Mouse (Mus musculus) kidney, postnatal 4 days (tissue): ENCODE results near the gene Zfp687.
A peak's percentile ranks its signal among the peaks of the same experiment; 100 is the strongest.

Source experiments
- DNase-seq, 2 experiments: peaks; one replicate each; pipeline ENCODE4 v3.0.0; 2021; ENCODE audit warnings: mixed read lengths in 2 of 2

The Zfp687 gene

GRCm38 (mm10) chr3:95016532-95017056 lies 1.3 kb upstream of the Zfp687 start:
- no peak for DNase-seq

DNA sequence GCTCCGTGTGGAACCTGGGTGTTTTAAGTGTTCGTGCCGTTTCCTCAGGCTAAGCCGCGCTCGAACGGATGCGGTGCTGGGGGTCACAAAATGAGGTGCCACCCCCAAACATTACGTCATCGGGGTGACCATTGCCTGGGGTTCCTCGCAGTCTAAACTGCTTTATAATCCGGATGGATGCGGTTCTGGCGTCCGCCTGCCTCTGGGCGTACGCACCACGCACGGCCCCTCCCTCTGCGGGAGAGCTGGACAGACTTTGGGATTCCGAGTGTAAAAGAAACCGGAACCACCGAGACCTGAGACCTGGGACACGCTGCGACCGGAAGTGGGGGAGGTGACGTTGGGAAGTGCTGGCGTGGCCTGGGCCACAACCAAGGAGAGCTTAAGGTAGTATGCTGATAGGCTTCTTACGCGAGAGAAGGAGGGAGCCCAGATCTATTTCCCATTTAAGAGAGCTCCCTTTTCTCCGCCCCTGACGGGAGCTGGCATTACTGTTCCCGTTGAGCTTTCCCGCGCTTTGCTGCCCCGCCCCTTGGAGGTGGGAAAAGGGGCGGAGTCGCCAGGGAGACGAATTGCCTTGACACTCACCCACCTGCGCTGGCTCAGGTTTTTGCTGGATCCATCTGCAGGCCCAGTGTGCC lies 763 bp upstream of the Zfp687 start:
- DNase-seq, result peak; percentile 94 to 96

DNA sequence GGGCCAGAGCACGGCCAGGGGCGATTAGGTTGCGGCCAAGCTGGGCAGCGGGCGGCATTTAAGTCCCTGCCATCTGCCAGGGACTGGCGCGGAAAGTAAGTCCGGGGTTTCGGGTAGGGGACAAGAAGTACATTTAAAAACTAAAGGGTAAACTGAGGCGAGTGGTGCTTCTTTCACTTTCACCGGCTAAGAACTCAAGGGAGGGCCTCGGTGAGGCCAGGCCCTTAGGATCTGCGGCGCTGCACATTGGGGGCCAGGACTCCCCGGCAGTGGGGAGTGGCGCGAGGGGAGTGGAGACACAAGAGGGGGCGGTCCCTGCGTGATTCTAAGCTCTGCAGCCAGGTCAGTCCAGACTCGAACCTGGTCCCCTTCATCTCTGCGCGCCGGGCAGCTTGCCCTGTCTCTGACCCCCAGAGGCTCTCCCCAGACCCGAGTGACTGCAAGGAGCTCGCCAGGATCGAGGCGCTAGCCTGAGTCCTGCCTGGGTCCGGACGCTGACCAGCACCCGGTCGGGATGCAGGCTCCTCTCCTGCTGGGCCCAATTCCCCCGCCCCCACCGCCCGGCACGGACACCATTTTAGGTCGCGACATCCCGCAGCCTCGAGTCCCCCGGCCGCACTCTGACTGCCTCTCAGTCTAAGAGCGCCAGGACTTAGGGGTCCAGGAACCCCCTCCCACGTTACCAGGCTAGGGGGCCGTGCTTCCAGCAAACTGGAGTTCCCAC lies 658 bp downstream of the Zfp687 start:
- DNase-seq, result peak; percentile 75 to 84

GRCm38 (mm10) chr3:95013699-95014427 lies 1.4 kb downstream of the Zfp687 start:
- DNase-seq, result peak; percentile 45 to 63

- no peak for DNase-seq
Measured at GRCm38 (mm10) chr3:95012982-95013381, 2.3 kb downstream of the Zfp687 start.

DNA sequence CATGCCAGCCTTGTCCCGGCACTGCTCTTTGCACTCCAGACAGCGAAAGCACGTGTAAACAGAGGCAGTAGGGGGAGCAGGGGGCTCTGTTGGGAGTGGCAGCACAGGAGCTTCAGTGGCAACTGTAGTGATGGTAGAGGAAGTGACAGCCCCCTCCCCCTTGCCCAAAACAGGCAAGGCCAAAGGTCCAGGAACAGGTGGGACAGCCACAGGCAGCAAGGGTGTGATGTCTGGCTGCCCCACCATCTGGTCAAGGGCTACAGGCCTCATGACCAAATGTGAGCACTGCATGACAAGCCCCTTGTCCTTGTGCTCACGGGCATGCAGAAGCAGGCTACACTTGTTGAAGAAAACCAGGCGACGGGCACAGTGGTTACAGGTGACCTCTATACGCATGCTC lies 4.9 kb downstream of the Zfp687 start:
- no peak for DNase-seq

GRCm38 (mm10) chr3:95007706-95008105 lies 7.5 kb downstream of the Zfp687 start:
- DNase-seq, result no peak

DNA sequence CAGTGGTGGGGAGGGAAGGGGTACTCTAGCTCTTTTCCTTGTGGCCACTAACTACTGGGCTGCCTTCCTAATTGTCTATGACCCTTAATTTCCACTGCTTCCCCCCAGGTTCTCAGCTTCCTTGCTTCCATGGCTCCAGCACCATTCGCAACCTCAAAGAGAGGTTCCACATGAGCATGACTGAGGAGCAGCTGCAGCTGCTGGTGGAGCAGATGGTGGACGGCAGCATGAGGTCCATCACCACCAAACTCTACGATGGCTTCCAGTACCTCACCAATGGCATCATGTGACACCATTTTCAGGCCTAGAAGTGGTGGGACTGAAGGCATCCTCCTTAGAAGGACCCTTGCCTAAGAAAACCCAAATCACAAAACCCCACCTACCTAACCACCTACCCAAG lies 9.6 kb downstream of the Zfp687 start:
- no peak for DNase-seq

- no peak for DNase-seq
Measured at GRCm38 (mm10) chr3:95003273-95003672, 12.0 kb downstream of the Zfp687 start.

GRCm38 (mm10) chr3:95002569-95002968 lies 12.7 kb downstream of the Zfp687 start:
- no peak for DNase-seq

GRCm38 (mm10) chr3:94996946-94997345 lies 18.3 kb downstream of the Zfp687 start:
- peak; percentile 88 for DNase-seq

DNA sequence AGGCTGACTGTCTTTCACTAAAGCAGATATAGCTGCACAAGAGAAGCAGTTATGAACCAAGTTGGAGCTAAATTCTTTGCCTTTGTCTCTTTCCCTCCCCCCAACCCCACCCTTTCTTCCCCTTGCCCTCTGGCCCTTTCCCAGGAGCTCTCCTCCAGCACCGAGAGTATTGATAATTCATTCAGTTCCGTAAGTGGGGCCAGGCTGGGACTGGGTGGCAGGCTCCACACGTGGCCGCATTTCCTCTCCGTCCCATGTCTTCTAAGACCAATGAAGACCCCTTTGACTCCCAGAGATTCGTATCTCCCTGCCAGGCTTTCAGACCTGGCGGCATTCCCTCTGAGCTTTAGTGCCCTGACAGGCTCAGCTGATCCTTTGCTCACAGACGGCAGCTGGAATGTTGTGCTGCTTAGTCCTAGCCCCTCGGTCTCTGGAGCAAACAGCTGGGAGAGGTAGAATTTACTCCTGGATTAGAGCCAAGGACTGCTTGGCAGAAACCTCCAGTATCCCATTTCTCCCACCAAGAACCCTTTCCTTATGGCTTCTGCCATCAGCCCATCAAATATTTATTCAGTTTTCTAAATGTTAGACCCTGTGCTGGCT lies 26.0 kb downstream of the Zfp687 start:
- peak; percentile 24 to 38 for DNase-seq

DNA sequence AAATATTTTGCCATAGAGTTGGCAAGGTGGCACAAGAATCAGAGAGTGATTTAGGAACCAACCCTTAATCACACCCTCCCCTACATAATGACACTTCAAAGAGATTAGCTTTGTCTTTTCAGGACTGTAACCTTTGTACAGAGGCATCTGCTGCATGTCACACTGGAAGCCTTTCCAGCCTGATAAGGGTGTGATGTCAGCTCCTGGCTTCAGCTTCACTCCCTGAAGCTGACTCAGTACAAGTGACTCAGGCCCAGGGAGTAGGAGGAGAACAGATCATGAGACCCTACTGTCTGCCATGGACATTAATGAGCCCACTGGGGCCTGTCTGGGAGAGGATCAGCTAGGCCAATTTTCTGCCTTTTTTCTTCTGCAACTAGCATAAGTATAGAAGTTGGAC lies 27.7 kb downstream of the Zfp687 start:
- peak; percentile 49 to 55 for DNase-seq

DNA sequence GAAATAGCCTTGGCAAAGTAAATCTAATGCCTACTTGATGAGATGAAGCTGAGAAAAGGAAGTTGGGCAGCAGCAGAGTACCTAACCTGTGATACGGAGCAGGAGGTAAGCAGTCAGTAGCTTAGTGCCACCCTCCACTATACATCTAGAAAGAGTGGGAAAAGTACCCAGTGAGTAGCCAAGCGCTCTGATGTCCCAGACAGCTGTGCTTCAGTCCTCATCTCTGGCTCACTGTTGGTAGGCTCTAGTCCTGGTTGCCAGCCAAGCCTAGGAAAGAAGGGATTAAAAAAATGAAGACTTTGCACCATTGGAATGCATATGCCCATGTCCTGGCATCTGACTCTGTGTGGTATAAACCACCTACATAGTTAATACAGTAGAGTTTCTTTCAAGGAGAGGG lies 29.7 kb downstream of the Zfp687 start:
- no peak for DNase-seq

DNA sequence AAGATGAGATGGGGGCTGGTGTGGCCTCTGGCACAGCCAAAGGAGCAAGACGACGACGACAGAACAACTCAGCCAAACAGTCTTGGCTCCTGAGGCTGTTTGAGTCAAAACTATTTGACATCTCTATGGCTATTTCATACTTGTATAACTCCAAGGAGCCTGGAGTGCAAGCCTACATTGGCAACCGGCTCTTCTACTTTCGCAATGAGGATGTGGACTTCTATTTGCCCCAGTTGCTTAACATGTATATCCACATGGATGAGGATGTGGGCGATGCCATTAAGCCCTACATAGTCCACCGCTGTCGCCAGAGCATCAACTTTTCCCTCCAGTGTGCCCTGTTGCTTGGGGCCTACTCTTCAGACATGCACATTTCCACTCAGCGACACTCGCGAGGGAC lies 30.9 kb downstream of the Zfp687 start:
- no peak for DNase-seq

GRCm38 (mm10) chr3:94974528-94975422 lies 40.5 kb downstream of the Zfp687 start, which contains the start of gene Pi4kb:
TSS of gene Pi4kb (plus strand) at chr3:94974731.
- peak; percentile 90 to 92 for DNase-seq

DNA sequence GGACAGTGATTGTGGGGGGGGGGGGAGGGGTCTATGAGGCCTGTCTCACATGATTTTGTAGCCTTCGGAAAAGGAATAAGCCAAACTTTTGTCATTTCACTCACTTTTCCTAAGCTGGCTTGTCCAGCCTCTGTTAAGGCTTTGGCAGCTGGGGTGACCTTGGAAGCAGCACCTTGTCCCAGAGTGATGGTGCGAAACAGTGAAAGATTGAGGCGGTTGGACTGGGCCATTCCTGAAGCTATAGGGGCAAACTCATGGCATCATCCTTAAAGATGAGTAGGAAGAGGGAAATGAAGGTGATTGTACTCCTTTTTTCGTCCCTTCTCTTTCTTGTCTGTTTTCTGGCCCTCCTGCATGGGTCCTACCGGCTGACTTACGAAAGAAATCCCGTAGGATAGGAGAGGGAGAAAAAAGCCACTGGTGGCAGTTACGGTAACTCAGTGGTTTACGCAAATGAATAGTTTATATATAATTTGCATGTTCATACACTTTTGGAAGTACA lies 41.2 kb downstream of the Zfp687 start:
- no peak for DNase-seq

DNA sequence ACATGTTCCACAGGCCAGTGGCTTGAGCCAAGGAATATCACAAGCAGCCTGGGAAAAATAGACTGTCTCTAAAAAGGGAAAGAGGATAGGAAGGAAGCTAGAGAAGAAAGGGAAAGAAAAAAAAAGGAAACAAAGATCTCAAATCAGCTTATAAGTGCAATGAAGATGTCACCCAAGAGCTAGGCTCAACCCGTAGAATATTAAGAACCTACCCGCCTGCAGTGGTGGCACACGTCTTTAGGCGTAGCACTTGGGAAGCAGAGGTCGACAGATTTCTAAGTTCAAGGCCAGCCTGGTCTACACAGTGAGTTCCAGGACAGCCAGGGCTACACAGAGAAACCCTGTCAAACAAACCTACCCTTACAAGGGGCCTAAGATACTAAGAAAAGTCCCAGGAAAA lies 41.6 kb downstream of the Zfp687 start:
- no peak for DNase-seq

- DNase-seq, result no peak
Measured at GRCm38 (mm10) chr3:94972552-94972951, 42.7 kb downstream of the Zfp687 start.

GRCm38 (mm10) chr3:94965878-94966277 lies 49.4 kb downstream of the Zfp687 start:
- DNase-seq, result no peak

GRCm38 (mm10) chr3:94964989-94965388 lies 50.3 kb downstream of the Zfp687 start:
- no peak for DNase-seq

DNA sequence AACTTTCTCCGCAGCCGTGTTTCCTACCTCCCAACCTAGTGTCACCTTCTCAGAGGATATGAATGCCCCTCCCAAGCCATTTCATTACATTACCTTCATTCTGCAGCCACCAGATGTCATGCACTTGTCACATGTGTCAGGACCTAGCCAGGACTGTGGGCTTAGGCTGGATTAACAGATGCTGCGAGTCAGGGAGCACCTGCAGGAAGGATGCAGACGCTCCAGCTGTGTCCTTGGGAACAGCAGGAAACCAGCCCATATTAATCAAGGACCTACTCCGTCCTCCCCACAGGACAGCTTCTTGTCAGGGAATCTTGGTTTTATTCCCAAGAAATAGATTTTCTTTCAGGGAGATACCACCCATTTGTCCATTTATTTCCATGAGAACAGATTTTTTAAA lies 54.9 kb downstream of the Zfp687 start:
- no peak for DNase-seq
